Mouse (Mus musculus) embryonic facial prominence, embryonic 10.5 days (tissue): ENCODE results near the gene Nabp1. TPM values are rescaled to one million over a fixed set of nuclear protein-coding genes. Genes with fewer than 3 reads are reported as not detected.
"Not testable (repeated sequence)": the region's sequence is repeated elsewhere in the genome, so short reads cannot be mapped to it uniquely, and the experiment has no call there.

Experiments used
- DNase-seq: peaks from one replicate; pipeline ENCODE4 v3.0.0-alpha.2; 2017; ENCODE audit warnings: low spot score
- H3K27ac ChIP-seq: fragments of 300-500 bp; sonication (generic); replicated peaks from 2 replicates; pipeline ENCODE4 v1.5.1; 2016; ENCODE audit warnings: mild to moderate bottlenecking
- H3K27me3 ChIP-seq: fragments of 300-500 bp; sonication (generic); replicated peaks from 2 replicates; pipeline ENCODE4 v1.6.1; 2016; ENCODE audit warnings: low read depth, mild to moderate bottlenecking; ENCODE audit not compliant: poor library complexity, severe bottlenecking
- H3K36me3 ChIP-seq: fragments of 300-500 bp; sonication (generic); replicated peaks from 2 replicates; pipeline ENCODE4 v1.6.1; 2016; ENCODE audit warnings: mild to moderate bottlenecking, moderate library complexity
- H3K4me1 ChIP-seq: fragments of 300-500 bp; sonication (generic); 2 replicates; pipeline ENCODE4 v1.6.1; 2016
- H3K4me3 ChIP-seq: fragments of 300-500 bp; sonication (generic); 2 replicates; pipeline ENCODE4 v1.5.1; 2016; ENCODE audit warnings: mild to moderate bottlenecking, moderate library complexity
- H3K9me3 ChIP-seq: fragments of 300-500 bp; sonication (generic); 2 replicates; pipeline ENCODE4 v1.6.1; 2016; ENCODE audit warnings: mild to moderate bottlenecking
- WGBS: fragments of 180-500 bp; shearing (Covaris S2); methylation state at CpG from one replicate; pipeline ENCODE4 v1.1.7; 2016; 5-methylcytosine and 5-hydroxymethylcytosine counted together
- polyA plus RNA-seq: library from polyadenylated mRNA; unstranded; fragments of >200 nt; fragmentation: Nextera tagmentation; extraction: Ambion mirVana; gene quantifications from 2 replicates; pipeline ENCODE4 v1.2.1, GENCODE M21; 2016

Nabp1 gene
- polyA plus RNA-seq, 1 experiment from 2014 or later: 8.3 TPM

- 49% methylated on average over 5 of the region's 5 CpGs for WGBS
- no peak overlapping the region for H3K4me3 ChIP-seq
Observed at GRCm38 (mm10) chr1:51445161-51445853, 32.9 kb downstream of the Nabp1 start.

GRCm38 (mm10) chr1:51429775-51430174, 48.5 kb downstream of the Nabp1 start:
- H3K4me1 ChIP-seq: peaks cover 5% of the 10 kb centered on the region; the same call in 1 of the 2 replicates
- no peaks in the 10 kb centered on the region for H3K9me3 ChIP-seq
- WGBS: 5% methylated on average over 1 of the region's 1 CpGs
- H3K4me3 ChIP-seq: no peak overlapping the region
- DNase-seq: peak; percentile 14
- H3K36me3 ChIP-seq: no peaks in the 10 kb centered on the region
- H3K27me3 ChIP-seq: no peaks in the 10 kb centered on the region
- H3K27ac ChIP-seq: no peak overlapping the region

More at GRCm38 (mm10) chr1:51445161-51445853, 32.9 kb downstream of the Nabp1 start:
- H3K9me3 ChIP-seq: no peaks in the 10 kb centered on the region
- H3K27ac ChIP-seq: no peak overlapping the region
- no peak for DNase-seq
- H3K36me3 ChIP-seq: no peaks in the 10 kb centered on the region
- no peaks in the 10 kb centered on the region for H3K4me1 ChIP-seq
- H3K27me3 ChIP-seq: peaks cover 3% of the 10 kb centered on the region; the same call in 1 of the 2 replicates

GRCm38 (mm10) chr1:51426298-51426697, 51.9 kb downstream of the Nabp1 start:
- Histone ChIP-seq H3K9me3 (0 out of 2 replicates have a peak, but pooled peaks cover 2% of the 10 kb centered on the region), H3K4me1 (peaks cover 5% of the 10 kb centered on the region; the same call in 1 of the 2 replicates), H3K36me3 (no peaks in the 10 kb centered on the region), H3K27ac (no peak overlapping the region), H3K4me3 (no peak overlapping the region), H3K27me3 (no peaks in the 10 kb centered on the region)
- DNase-seq: no peak
- 96% methylated on average over 9 of the region's 9 CpGs for WGBS

- H3K4me3 ChIP-seq, H3K27ac ChIP-seq, H3K4me1 ChIP-seq, H3K36me3 ChIP-seq, DNase-seq, H3K9me3 ChIP-seq, H3K27me3 ChIP-seq: not testable (repeated sequence)
- 94% methylated on average over 8 of the region's 8 CpGs for WGBS
Observed at GRCm38 (mm10) chr1:51421029-51421428, 57.2 kb downstream of the Nabp1 start.

- DNase-seq: no peak
- no peaks in the 10 kb centered on the region for H3K27me3 ChIP-seq
Observed at GRCm38 (mm10) chr1:51418753-51419152, 59.5 kb downstream of the Nabp1 start.

More at GRCm38 (mm10) chr1:51418753-51419152, 59.5 kb downstream of the Nabp1 start:
- Histone ChIP-seq H3K36me3 (no peaks in the 10 kb centered on the region), H3K4me3 (no peak overlapping the region), H3K9me3 (0 out of 2 replicates have a peak, but pooled peaks cover 2% of the 10 kb centered on the region), H3K27ac (no peak overlapping the region), H3K4me1 (no peaks in the 10 kb centered on the region)
- WGBS: 77% methylated on average over 5 of the region's 5 CpGs

Other genes starting within 250 kb of the Nabp1 start
- 4.6 and 5.7 TPM in 2 replicates for gene Cavin2, start 189.3 kb downstream of the Nabp1 start, polyA plus RNA-seq